Comparison of ENCODE assay signal across 10 mouse cellular contexts in genomic region chr16:44679503-44679971, GRCm38 (mm10). TPM values are rescaled to one million over a fixed set of nuclear protein-coding genes. Genes with fewer than 3 reads are reported as not detected.
DNase-seq lines count a peak whose midpoint lies in the region; ATAC-seq lines count a peak whose summit lies in the region.
"Had no signal": no experiment of that assay in that cellular context is flagged by ENCODE, and none has a peak within 500 bp of the region (broad histone marks: within the 10 kb centered on the region; RNA-seq: fewer than 3 reads in every experiment).

No protein-coding gene starts in this region.

- H3K9me3 ChIP-seq in kidney, embryonic 14.5 days (ENCODE audit: control insufficient read depth, low read length) = peaks cover 7% of the 10 kb centered on the region; the same call in 1 of the 2 replicates
- H3K9me3 ChIP-seq in forebrain, embryonic 11.5 days (ENCODE audit: control insufficient read depth, low read length) = peaks cover 4% of the 10 kb centered on the region; the same call in 1 of the 2 replicates
- H3K9me3 ChIP-seq in limb, embryonic 11.5 days (ENCODE audit: control insufficient read depth, low read length) = peaks cover 4% of the 10 kb centered on the region; the same call in 1 of the 2 replicates
- peaks cover 9% of the 10 kb centered on the region; the same call in 1 of the 2 replicates for H3K9me3 ChIP-seq in neural tube, embryonic 13.5 days

- 38% methylated on average over 8 of the region's 8 CpGs for WGBS in kidney, embryonic 14.5 days
- WGBS in forebrain, embryonic 11.5 days = 9% methylated on average over 8 of the region's 8 CpGs
- WGBS in limb, embryonic 11.5 days = 48% methylated on average over 8 of the region's 8 CpGs
- WGBS in neural tube, embryonic 13.5 days = 8% methylated on average over 8 of the region's 8 CpGs

- H3K27me3 ChIP-seq in kidney, embryonic 14.5 days (ENCODE audit: control insufficient read depth, insufficient read depth, low read length) = no peaks in the 10 kb centered on the region
- no peaks in the 10 kb centered on the region for H3K27me3 ChIP-seq in forebrain, embryonic 11.5 days (ENCODE audit: control insufficient read depth, insufficient read depth, low read length)
- H3K27me3 ChIP-seq in limb, embryonic 11.5 days (ENCODE audit: control insufficient read depth, insufficient read depth, low read length) = no peaks in the 10 kb centered on the region
- 0 out of 2 replicates have a peak, but pooled peaks cover 5% of the 10 kb centered on the region for H3K27me3 ChIP-seq in neural tube, embryonic 13.5 days

- H3K4me3 ChIP-seq in kidney, embryonic 14.5 days (ENCODE audit: low read length) = no peak overlapping the region
- no peak overlapping the region for H3K4me3 ChIP-seq in forebrain, embryonic 11.5 days (ENCODE audit: low read depth, low read length)
- no peak overlapping the region for H3K4me3 ChIP-seq in limb, embryonic 11.5 days (ENCODE audit: low read depth, low read length)
- H3K4me3 ChIP-seq in neural tube, embryonic 13.5 days = peak overlapping the region; percentile 18

- H3K36me3 ChIP-seq in kidney, embryonic 14.5 days (ENCODE audit: control insufficient read depth, insufficient read depth, low read length) = no peaks in the 10 kb centered on the region
- H3K36me3 ChIP-seq in forebrain, embryonic 11.5 days (ENCODE audit: control insufficient read depth, insufficient read depth, low read length) = no peaks in the 10 kb centered on the region; the same call in 1 of the 2 replicates
- H3K36me3 ChIP-seq in limb, embryonic 11.5 days (ENCODE audit: control insufficient read depth, insufficient read depth, low read length) = no peaks in the 10 kb centered on the region
- no peaks in the 10 kb centered on the region for H3K36me3 ChIP-seq in neural tube, embryonic 13.5 days

- no peak for DNase-seq in kidney, adult 9 months
- peak; percentile 83 for DNase-seq in forebrain, embryonic 11.5 days (ENCODE audit: low spot score)
- DNase-seq in limb, embryonic 11.5 days (ENCODE audit: low spot score) = peak; percentile 51
- no peak for DNase-seq in cerebellum, postnatal 4 days (ENCODE audit: low spot score in 2 of 2)
- DNase-seq in left cerebral cortex, adult 11 months (ENCODE audit: low spot score) = no peak
- DNase-seq in ovary, postnatal 10 days (ENCODE audit: low spot score) = no peak
- DNase-seq: B cell, adult 2 months; gastrocnemius, postnatal 25 days had no signal

- H3K4me2 ChIP-seq in kidney, embryonic 14.5 days (replicated peaks; ENCODE audit: low read depth, low read length) = no peak overlapping the region
- peak overlapping the region; percentile 29 for H3K4me2 ChIP-seq in forebrain, embryonic 11.5 days (ENCODE audit: low read depth, low read length, severe bottlenecking)
- no peak overlapping the region; the same call in 1 of the 2 replicates for H3K4me2 ChIP-seq in limb, embryonic 11.5 days (ENCODE audit: low read depth, severe bottlenecking)
- H3K4me2 ChIP-seq in neural tube, embryonic 13.5 days = peak overlapping the region; percentile 49

- H3K9ac ChIP-seq in kidney, embryonic 14.5 days (ENCODE audit: low read depth, low read length) = no peak overlapping the region; the same call in 1 of the 2 replicates
- peak overlapping the region; percentile 21; the same call in 1 of the 2 replicates for H3K9ac ChIP-seq in forebrain, embryonic 11.5 days (ENCODE audit: low read length)
- H3K9ac ChIP-seq in limb, embryonic 11.5 days (ENCODE audit: low read length) = no peak overlapping the region
- H3K9ac ChIP-seq in neural tube, embryonic 13.5 days = peak overlapping the region; percentile 45; the same call in 1 of the 2 replicates

- peaks cover 17% of the 10 kb centered on the region; the same call in 1 of the 2 replicates for H3K4me1 ChIP-seq in kidney, embryonic 14.5 days (ENCODE audit: control insufficient read depth, insufficient read depth, low read length)
- H3K4me1 ChIP-seq in forebrain, embryonic 11.5 days (replicated peaks; ENCODE audit: control insufficient read depth, insufficient read depth, low read length) = peaks cover 7% of the 10 kb centered on the region
- H3K4me1 ChIP-seq in limb, embryonic 11.5 days (ENCODE audit: control insufficient read depth, insufficient read depth, low read length) = peaks cover 9% of the 10 kb centered on the region
- peaks cover 44% of the 10 kb centered on the region for H3K4me1 ChIP-seq in neural tube, embryonic 13.5 days (replicated peaks)

- peak; percentile 86 for ATAC-seq in kidney, embryonic 14.5 days (ENCODE audit: low FRiP score, low TSS enrichment)
- peak; percentile 91 for ATAC-seq in forebrain, embryonic 11.5 days (replicated peaks; ENCODE audit: low FRiP score)
- peak; percentile 49; the same call in 1 of the 2 replicates for ATAC-seq in limb, embryonic 11.5 days (ENCODE audit: insufficient number of reproducible peaks, low FRiP score, low TSS enrichment, low read depth)
- peak; percentile 93 for ATAC-seq in neural tube, embryonic 13.5 days (ENCODE audit: low read depth)

- no peak overlapping the region; the same call in 1 of the 2 replicates for H3K27ac ChIP-seq in kidney, embryonic 14.5 days (ENCODE audit: low read depth, low read length)
- H3K27ac ChIP-seq in forebrain, embryonic 11.5 days (ENCODE audit: low read depth, low read length) = peak overlapping the region; percentile 92
- H3K27ac ChIP-seq in limb, embryonic 11.5 days (replicated peaks; ENCODE audit: low read depth, low read length) = peak overlapping the region; percentile 15; the same call in 1 of the 2 replicates
- H3K27ac ChIP-seq in neural tube, embryonic 13.5 days (replicated peaks) = peak overlapping the region; percentile 84

RNA-seq across cellular contexts. Expression of gene Nepro, which starts 44.6 kb away (rescaled TPM):
- polyA plus RNA-seq in kidney, embryonic 14.5 days (2014; fragmentation: Nextera tagmentation; extraction: Ambion mirVana) = 7.3 and 11.8 TPM in 2 replicates
- polyA plus RNA-seq in forebrain, embryonic 11.5 days (2014; fragmentation: Nextera tagmentation; extraction: Ambion mirVana) = 11.9 and 13.2 TPM in 2 replicates
- polyA plus RNA-seq in limb, embryonic 11.5 days (2014; fragmentation: Nextera tagmentation; extraction: Ambion mirVana) = 11.9 and 12.0 TPM in 2 replicates
- polyA plus RNA-seq in neural tube, embryonic 13.5 days (2015; fragmentation: Nextera tagmentation; extraction: Ambion mirVana) = 4.2 and 5.9 TPM in 2 replicates

Comparison
In these comparisons a context has a peak if more than half of its experiments do, and no peak if none do; other contexts are left out.
1. H3K4me2 ChIP-seq: peak in forebrain, embryonic 11.5 days (single experiment) and neural tube, embryonic 13.5 days (single experiment); none in kidney, embryonic 14.5 days (single experiment) and limb, embryonic 11.5 days (single experiment).
2. H3K9ac ChIP-seq: peak in forebrain, embryonic 11.5 days (single experiment) and neural tube, embryonic 13.5 days (single experiment); none in kidney, embryonic 14.5 days (single experiment) and limb, embryonic 11.5 days (single experiment).
3. DNase-seq: peak in forebrain, embryonic 11.5 days (single experiment) and limb, embryonic 11.5 days (single experiment); none in kidney, adult 9 months (single experiment), cerebellum, postnatal 4 days (0 of 2), left cerebral cortex, adult 11 months (single experiment) and ovary, postnatal 10 days (single experiment).
4. Peak in every context shown above with its lines, with median percentiles within 50 percentile points of each other: ATAC-seq.